ENCODE assay signal across 17 mouse cellular contexts in genomic region chr1:90885771-90886460, GRCm38 (mm10). TPM values are rescaled to one million over a fixed set of nuclear protein-coding genes. Genes with fewer than 3 reads are reported as not detected.
DNase-seq lines count a peak whose midpoint lies in the region; ATAC-seq lines count a peak whose summit lies in the region.
"Had no signal": no experiment of that assay in that cellular context is flagged by ENCODE, and none has a peak within 500 bp of the region (broad histone marks: within the 10 kb centered on the region; RNA-seq: fewer than 3 reads in every experiment).

No protein-coding gene starts in this region.

- no peaks in the 10 kb centered on the region for H3K27me3 ChIP-seq in embryonic facial prominence, embryonic 10.5 days (replicated peaks; ENCODE audit: low read depth, poor library complexity, severe bottlenecking)
- H3K27me3 ChIP-seq in limb, embryonic 12.5 days: no peaks in the 10 kb centered on the region
- H3K27me3 ChIP-seq: forebrain, embryonic 12.5 days; hindbrain, embryonic 12.5 days; liver, embryonic 13.5 days had no signal

- DNase-seq in kidney, postnatal 10 days: peak; percentile 44
- no peak for DNase-seq in kidney, adult 11 months
- peak; percentile 40 for DNase-seq in NIH3T3 (ENCODE audit: low read depth)
- DNase-seq in embryonic facial prominence, embryonic 10.5 days (ENCODE audit: low spot score): peak; percentile 70
- DNase-seq in layer of hippocampus, postnatal 14 days (ENCODE audit: low spot score in 2 of 2): no peak
- DNase-seq in cerebellum, adult 18-20 months: no peak
- no peak for DNase-seq in cerebellum, postnatal 10 days
- DNase-seq: adrenal gland, adult 2 months; liver, embryonic 13.5 days had no signal

- H3K4me3 ChIP-seq in embryonic facial prominence, embryonic 10.5 days: no peak overlapping the region
- H3K4me3 ChIP-seq in limb, embryonic 12.5 days (replicated peaks): no peak overlapping the region
- H3K4me3 ChIP-seq: forebrain, embryonic 12.5 days; hindbrain, embryonic 12.5 days; left cerebral cortex, adult 2 months; liver, embryonic 13.5 days; myocyte had no signal

- H3K9ac ChIP-seq in limb, embryonic 12.5 days (replicated peaks): no peak overlapping the region
- H3K9ac ChIP-seq: forebrain, embryonic 12.5 days; hindbrain, embryonic 12.5 days; liver, embryonic 13.5 days had no signal

- H3K4me2 ChIP-seq in limb, embryonic 12.5 days: no peak overlapping the region
- H3K4me2 ChIP-seq: forebrain, embryonic 12.5 days; hindbrain, embryonic 12.5 days; liver, embryonic 13.5 days had no signal

- no peaks in the 10 kb centered on the region for H3K36me3 ChIP-seq in embryonic facial prominence, embryonic 10.5 days (replicated peaks)
- H3K36me3 ChIP-seq in limb, embryonic 12.5 days: no peaks in the 10 kb centered on the region
- H3K36me3 ChIP-seq: forebrain, embryonic 12.5 days; hindbrain, embryonic 12.5 days; liver, embryonic 13.5 days had no signal

- H3K27ac ChIP-seq in embryonic facial prominence, embryonic 10.5 days (replicated peaks): peak overlapping the region; percentile 75
- peak overlapping the region; percentile 87 for H3K27ac ChIP-seq in limb, embryonic 12.5 days
- H3K27ac ChIP-seq: forebrain, embryonic 12.5 days; hindbrain, embryonic 12.5 days; kidney, postnatal 0 days; left cerebral cortex, adult 2 months; liver, embryonic 13.5 days had no signal

- 36% methylated on average over 5 of the region's 6 CpGs for WGBS in embryonic facial prominence, embryonic 10.5 days
- WGBS in limb, embryonic 12.5 days: 25% methylated on average over 6 of the region's 6 CpGs

- H3K9me3 ChIP-seq in embryonic facial prominence, embryonic 10.5 days: peaks cover 13% of the 10 kb centered on the region; the same call in 1 of the 2 replicates
- H3K9me3 ChIP-seq in limb, embryonic 12.5 days: peaks cover 18% of the 10 kb centered on the region
- H3K9me3 ChIP-seq: forebrain, embryonic 12.5 days; liver, embryonic 13.5 days had no signal

- H3K4me1 ChIP-seq in embryonic facial prominence, embryonic 10.5 days: peaks cover 30% of the 10 kb centered on the region
- peaks cover 18% of the 10 kb centered on the region for H3K4me1 ChIP-seq in limb, embryonic 12.5 days (replicated peaks)
- H3K4me1 ChIP-seq: forebrain, embryonic 12.5 days; hindbrain, embryonic 12.5 days; liver, embryonic 13.5 days had no signal

- ATAC-seq in limb, embryonic 12.5 days (ENCODE audit: insufficient number of reproducible peaks, insufficient read depth, low FRiP score, low TSS enrichment, low read depth): peak; percentile 56
- ATAC-seq: Patski had no signal

RNA-seq across cellular contexts. Expression of gene Mlph, which starts 29.0 kb away (rescaled TPM):
- polyA plus RNA-seq in embryonic facial prominence, embryonic 10.5 days (2016; fragmentation: Nextera tagmentation; extraction: Ambion mirVana): 0.06 and 0.14 TPM in 2 replicates
- 0.23 and 0.37 TPM in 2 replicates for polyA plus RNA-seq in limb, embryonic 12.5 days (2016; fragmentation: Nextera tagmentation; extraction: Ambion mirVana)
- 1 to 10 TPM in 1 of 2 experiments, under 1 TPM in 1; 0.94 to 1.5 TPM for total RNA-seq in layer of hippocampus, postnatal 14 days (2021)
- total RNA-seq: megakaryocyte-erythroid progenitor cell, adult 5-6 weeks had no signal

RNA-seq across cellular contexts. Expression of gene Col6a3, which starts 42.1 kb away (rescaled TPM):
- 3.5 and 6.6 TPM in 2 replicates for polyA plus RNA-seq in embryonic facial prominence, embryonic 10.5 days (2016; fragmentation: Nextera tagmentation; extraction: Ambion mirVana)
- 27.4 and 28.2 TPM in 2 replicates for polyA plus RNA-seq in limb, embryonic 12.5 days (2016; fragmentation: Nextera tagmentation; extraction: Ambion mirVana)
- total RNA-seq in layer of hippocampus, postnatal 14 days (2021): 1 to 10 TPM; 6.4 to 8.5 TPM
- total RNA-seq: megakaryocyte-erythroid progenitor cell, adult 5-6 weeks had no signal

Comparison
In these comparisons a context has a peak if more than half of its experiments do, and no peak if none do; other contexts are left out.
1. DNase-seq: peak in kidney, postnatal 10 days (single experiment), NIH3T3 (single experiment) and embryonic facial prominence, embryonic 10.5 days (single experiment); none in kidney, adult 11 months (single experiment), layer of hippocampus, postnatal 14 days (0 of 2), cerebellum, adult 18-20 months (0 of 2) and cerebellum, postnatal 10 days (0 of 2).